Mouse (Mus musculus): ENCODE results near the gene Patz1.

DNA sequence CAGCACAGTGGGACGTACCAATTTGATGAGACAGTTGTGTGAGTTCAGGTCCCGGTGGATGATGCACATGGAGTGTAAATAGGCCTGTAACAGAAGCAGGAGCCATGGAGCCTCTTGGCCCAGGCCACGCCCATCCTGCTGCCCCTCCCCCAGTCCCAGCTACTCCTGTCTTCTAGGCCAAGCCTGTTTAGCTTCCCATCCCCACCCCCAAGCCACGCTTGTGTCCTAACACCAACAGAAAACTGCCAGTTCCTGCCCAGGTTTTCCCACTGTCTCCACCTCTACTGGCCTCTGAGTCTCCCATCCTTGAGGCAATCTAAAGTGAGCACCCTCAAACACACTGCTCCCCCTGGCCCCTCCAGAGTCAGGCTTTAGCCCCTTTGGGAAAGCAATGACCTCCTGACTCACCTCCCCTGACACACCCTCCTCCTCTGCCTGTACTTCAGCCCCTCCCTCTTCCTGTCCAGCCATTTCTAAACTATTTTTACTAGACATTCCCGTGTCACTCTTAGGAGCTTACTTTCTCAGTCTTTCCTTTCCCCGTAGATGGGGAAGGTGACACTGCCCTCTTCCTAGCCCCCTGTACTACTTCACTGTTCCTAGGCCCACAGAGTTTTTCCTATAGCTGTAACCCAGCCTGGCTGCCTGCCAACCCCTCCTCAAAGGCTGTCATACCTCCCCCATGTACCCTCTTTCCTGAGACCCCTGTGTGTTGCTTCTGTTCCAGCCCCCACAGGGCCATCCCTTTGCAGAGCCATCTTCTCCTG lies 60.1 kb downstream of the Patz1 start:
- no peak for TF ChIP-seq CTCF (conservative IDR thresholded peaks at IDR 0.05; ENCODE audit: insufficient read depth, insufficient read length, low read depth, low read length)
- TF ChIP-seq POLR2A (IDR thresholded peaks at IDR 0.05; ENCODE audit: low read depth, low read length): no peak

Measured in kidney, adult 2 months (tissue).